Mouse (Mus musculus): ENCODE results near the gene Kdf1. TPM values are rescaled to one million over a fixed set of nuclear protein-coding genes. Genes with fewer than 3 reads are reported as not detected.

The Kdf1 gene
- total and polyA plus RNA-seq, 3 experiments: 0.04 to 0.12 TPM; not detected in 1

DNA sequence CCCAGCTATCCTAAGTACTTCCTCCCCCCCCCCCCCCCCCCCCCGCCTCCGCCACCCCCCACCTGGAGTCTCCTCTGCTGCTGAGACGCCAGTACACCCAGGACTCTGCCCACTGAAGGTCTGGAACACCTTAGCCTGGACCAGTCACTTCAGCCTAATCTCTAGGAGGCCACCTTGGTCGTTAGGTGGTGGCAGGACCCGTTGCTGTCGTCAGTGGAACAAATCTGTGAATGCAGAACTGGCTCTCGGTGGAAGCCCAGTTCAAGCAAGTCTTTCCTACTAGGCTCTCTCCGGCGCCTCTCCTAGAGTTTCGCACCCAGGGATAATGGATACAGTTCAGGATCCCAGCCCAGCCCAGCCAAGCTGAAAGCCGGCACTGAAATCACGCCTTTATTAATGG, 24.9 kb upstream of the Kdf1 start:
- no peak for TF ChIP-seq UBTF (IDR thresholded peaks at IDR 0.05; ENCODE audit: borderline replicate concordance, insufficient read depth, low read depth, low read length)
- no peak for TF ChIP-seq NRF1 (IDR thresholded peaks at IDR 0.05; ENCODE audit: insufficient read depth, low read depth, low read length, poor library complexity, severe bottlenecking)
- TF ChIP-seq MEF2A (IDR thresholded peaks at IDR 0.05; ENCODE audit: extremely low read depth, insufficient replicate concordance, low read depth, low read length, poor library complexity, severe bottlenecking): no peak
- no peak for TF ChIP-seq MAX (IDR thresholded peaks at IDR 0.05; ENCODE audit: low read length)
- no peak for TF ChIP-seq GABPA (IDR thresholded peaks at IDR 0.05; ENCODE audit: low read depth, low read length)
- TF ChIP-seq GATA1 (IDR thresholded peaks at IDR 0.05; ENCODE audit: low read depth, low read length): no peak
- no peak for TF ChIP-seq E2F4 (IDR thresholded peaks at IDR 0.05; ENCODE audit: borderline replicate concordance, low read depth, low read length)
- no peak for TF ChIP-seq MAFK (IDR thresholded peaks at IDR 0.05; ENCODE audit: borderline replicate concordance, low read depth, low read length)
- no peak for TF ChIP-seq HCFC1 (IDR thresholded peaks at IDR 0.05; ENCODE audit: low read depth, low read length)
- TF ChIP-seq USF1 (IDR thresholded peaks at IDR 0.05; ENCODE audit: low read depth, low read length): no peak
- TF ChIP-seq SMC3 (IDR thresholded peaks at IDR 0.05; ENCODE audit: low read depth, low read length): no peak
- TF ChIP-seq POLR2AphosphoS5 (IDR thresholded peaks at IDR 0.05; ENCODE audit: borderline replicate concordance, low read depth, low read length): no peak
- no peak for TF ChIP-seq POLR2AphosphoS2 (IDR thresholded peaks at IDR 0.05; ENCODE audit: low read length)
- no peak for TF ChIP-seq ZKSCAN1 (IDR thresholded peaks at IDR 0.05; ENCODE audit: low read depth, low read length)
- no peak for TF ChIP-seq BHLHE40 (IDR thresholded peaks at IDR 0.05; ENCODE audit: borderline replicate concordance, low read depth, low read length)
- TF ChIP-seq TAL1 (IDR thresholded peaks at IDR 0.05; ENCODE audit: low read length): no peak
- TF ChIP-seq ETS1 (IDR thresholded peaks at IDR 0.05; ENCODE audit: low read depth, low read length): no peak
- no peak for TF ChIP-seq ZC3H11A (IDR thresholded peaks at IDR 0.05; ENCODE audit: low read depth, low read length)
- TF ChIP-seq CTCF (IDR thresholded peaks at IDR 0.05 in 2 of 3, conservative IDR thresholded peaks at IDR 0.05 in 1 of 3; ENCODE audit: control insufficient read depth in 1 of 3, insufficient read depth in 1 of 3, low read depth in 2 of 3, low read length in 3 of 3, poor library complexity in 1 of 3, severe bottlenecking in 1 of 3): no peak
- Histone ChIP-seq H3K9ac (ENCODE audit: control insufficient read depth, low read depth, low read length, poor library complexity, severe bottlenecking) (peak overlapping the region; percentile 61), H3K4me1 (ENCODE audit: control insufficient read depth in 1 of 2, insufficient read depth in 2 of 2, low read length in 2 of 2) (peaks cover 0 to 8% of the 10 kb centered on the region in 2 experiments; a peak in 2 of 4 replicates), H3K79me2 (ENCODE audit: control insufficient read depth, insufficient read depth, low read length, poor library complexity) (no peaks in the 10 kb centered on the region; the same call in 1 of the 2 replicates), H3K9me3 (replicated peaks; ENCODE audit: insufficient read depth, low read length) (no peaks in the 10 kb centered on the region), H3K27me3 (ENCODE audit: control insufficient read depth in 1 of 2, insufficient read depth in 2 of 2, low read length in 2 of 2) (no peaks in the 10 kb centered on the region; a peak in 2 of 4 replicates), H3K4me3 (ENCODE audit: control insufficient read depth in 1 of 2, insufficient read depth in 1 of 2, low read depth in 2 of 2, low read length in 2 of 2) (peak overlapping the region; percentile 69 to 83), H3K36me3 (ENCODE audit: control insufficient read depth in 1 of 2, insufficient read depth in 2 of 2, low read length in 2 of 2) (peaks cover 0 to 2% of the 10 kb centered on the region in 2 experiments; a peak in 1 of 4 replicates), H3K27ac (ENCODE audit: control insufficient read depth, low read depth, low read length) (no peak overlapping the region)
- no peak for DNase-seq (ENCODE audit: low read depth, low spot score)

DNA sequence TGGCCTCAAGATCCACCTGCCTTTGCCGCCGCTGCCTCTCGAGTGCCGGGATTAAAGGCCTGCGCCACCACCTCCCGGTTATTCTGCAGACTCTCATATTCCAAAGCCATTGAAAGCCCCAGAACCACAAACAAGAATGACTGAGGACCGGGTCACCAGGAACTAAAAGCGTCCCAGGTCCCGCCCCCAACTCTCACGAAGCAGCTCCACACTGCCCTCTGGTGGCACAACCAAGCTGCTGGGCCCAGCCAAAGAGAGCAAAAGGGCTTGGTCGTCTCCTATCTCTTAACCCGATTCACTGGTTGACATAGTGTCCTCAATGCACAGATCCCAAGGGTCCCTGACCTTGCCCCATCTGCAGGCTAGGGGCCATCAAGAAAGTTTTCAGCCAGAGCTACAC, 24.3 kb upstream of the Kdf1 start:
- H3K79me2 ChIP-seq (ENCODE audit: control insufficient read depth, insufficient read depth, low read length, poor library complexity): no peaks in the 10 kb centered on the region; the same call in 1 of the 2 replicates
- H3K9ac ChIP-seq (ENCODE audit: control insufficient read depth, low read depth, low read length, poor library complexity, severe bottlenecking): peak overlapping the region; percentile 61
- TF ChIP-seq ELF1 (IDR thresholded peaks at IDR 0.05; ENCODE audit: low read depth, low read length) (peak; percentile 58; the same call in 1 of the 2 replicates), MAX (IDR thresholded peaks at IDR 0.05; ENCODE audit: low read length) (no peak), RAD21 (IDR thresholded peaks at IDR 0.05; ENCODE audit: low read depth, low read length) (peak; percentile 56), SMC3 (IDR thresholded peaks at IDR 0.05; ENCODE audit: low read depth, low read length) (peak; percentile 83), USF1 (IDR thresholded peaks at IDR 0.05; ENCODE audit: low read depth, low read length) (no peak), ZC3H11A (IDR thresholded peaks at IDR 0.05; ENCODE audit: low read depth, low read length) (peak; percentile 60; the same call in 1 of the 2 replicates), TBP (IDR thresholded peaks at IDR 0.05; ENCODE audit: low read depth, low read length) (peak; percentile 37; the same call in 1 of the 2 replicates), GATA1 (IDR thresholded peaks at IDR 0.05; ENCODE audit: low read depth, low read length) (no peak), EP300 (IDR thresholded peaks at IDR 0.05; ENCODE audit: low read depth in 1 of 2, low read length in 2 of 2) (peak in 1 of 2 experiments; percentile 10; a peak in 1 of 4 replicates), POLR2A (IDR thresholded peaks at IDR 0.05; ENCODE audit: control insufficient read depth in 1 of 2, insufficient read depth in 1 of 2, low read depth in 1 of 2, low read length in 2 of 2, poor library complexity in 1 of 2) (peak in 1 of 2 experiments; percentile 45; a peak in 1 of 4 replicates), MAZ (IDR thresholded peaks at IDR 0.05; ENCODE audit: low read depth, low read length) (peak; percentile 60; the same call in 1 of the 2 replicates), CTCF (IDR thresholded peaks at IDR 0.05 in 2 of 3, conservative IDR thresholded peaks at IDR 0.05 in 1 of 3; ENCODE audit: control insufficient read depth in 1 of 3, insufficient read depth in 1 of 3, low read depth in 2 of 3, low read length in 3 of 3, poor library complexity in 1 of 3, severe bottlenecking in 1 of 3) (peak; percentile 86 to 98 (median 94)), HCFC1 (IDR thresholded peaks at IDR 0.05; ENCODE audit: low read depth, low read length) (peak; percentile 55; the same call in 1 of the 2 replicates), SIN3A (IDR thresholded peaks at IDR 0.05; ENCODE audit: low read length) (peak; percentile 64)
- H3K9me3 ChIP-seq (replicated peaks; ENCODE audit: insufficient read depth, low read length): no peaks in the 10 kb centered on the region
- H3K27me3 ChIP-seq (ENCODE audit: control insufficient read depth in 1 of 2, insufficient read depth in 2 of 2, low read length in 2 of 2): no peaks in the 10 kb centered on the region; a peak in 2 of 4 replicates
- H3K36me3 ChIP-seq (ENCODE audit: control insufficient read depth in 1 of 2, insufficient read depth in 2 of 2, low read length in 2 of 2): peaks cover 0 to 2% of the 10 kb centered on the region in 2 experiments; a peak in 1 of 4 replicates
- DNase-seq (ENCODE audit: low read depth, low spot score): peak; percentile 92
- H3K4me1 ChIP-seq (ENCODE audit: control insufficient read depth in 1 of 2, insufficient read depth in 2 of 2, low read length in 2 of 2): peaks cover 0 to 5% of the 10 kb centered on the region in 2 experiments; a peak in 2 of 4 replicates
- no peak overlapping the region for H3K27ac ChIP-seq (ENCODE audit: control insufficient read depth, low read depth, low read length)
- H3K4me3 ChIP-seq (ENCODE audit: control insufficient read depth in 1 of 2, insufficient read depth in 1 of 2, low read depth in 2 of 2, low read length in 2 of 2): peak overlapping the region; percentile 69 to 83

Measured in MEL (cell line).